Mouse (Mus musculus): ENCODE data around the gene Cwf19l2.
"Not testable (repeated sequence)": the region's sequence is repeated elsewhere in the genome, so short reads cannot be mapped to it uniquely, and the experiment has no call there.

- not testable (repeated sequence) for TF ChIP-seq CTCF (IDR thresholded peaks at IDR 0.05; ENCODE audit: low read depth, low read length); POLR2A (IDR thresholded peaks at IDR 0.05; ENCODE audit: extremely low read depth, insufficient read depth, low read length)
Measured at GRCm38 (mm10) chr9:3439555-3440300, 36.3 kb downstream of the Cwf19l2 start.

All from liver, adult 2 months (tissue).